Mouse (Mus musculus) gonadal fat pad, adult 2 months (tissue): ENCODE measurements around the gene Fam163a. TPM values are rescaled to one million over a fixed set of nuclear protein-coding genes. Genes with fewer than 3 reads are reported as not detected.

Experiments
- DNase-seq: peaks from one replicate; pipeline ENCODE4 v3.0.0-alpha.2; 2012; ENCODE audit warnings: low read depth
- polyA plus RNA-seq: library from polyadenylated mRNA; depleted of rRNA; stranded (reverse); fragments of >200 nt; gene quantifications from 2 replicates; pipeline ENCODE4 v1.2.3, GENCODE M21; 2012; rRNA removed

Fam163a gene
- polyA plus RNA-seq, 1 experiment = not detected

- DNase-seq = no peak
These were observed 177.0 kb downstream of the Fam163a start for GRCm38 (mm10) chr1:156027849-156028248.

Other genes starting within 250 kb of the Fam163a start
- gene Cep350, start 231.8 kb downstream of the Fam163a start, polyA plus RNA-seq = 5.8 and 7.1 TPM in 2 replicates
- gene Tor1aip2, start 169.6 kb downstream of the Fam163a start, polyA plus RNA-seq = 78.7 and 96.4 TPM in 2 replicates
- 39.8 and 45.8 TPM in 2 replicates for gene Tor1aip1, start 168.5 kb downstream of the Fam163a start, polyA plus RNA-seq
- 0.41 and 0.53 TPM in 2 replicates for gene Tdrd5, start 98.6 kb upstream of the Fam163a start, polyA plus RNA-seq
- gene Nphs2, start 105.7 kb upstream of the Fam163a start, polyA plus RNA-seq = not detected in 2 replicates
- 25.6 and 38.5 TPM in 2 replicates for gene Gm2000, start 161.0 kb upstream of the Fam163a start, polyA plus RNA-seq
- 0.05 and 2.3 TPM in 2 replicates for gene Axdnd1, start 216.1 kb upstream of the Fam163a start, polyA plus RNA-seq